Mouse (Mus musculus) lung, embryonic 14.5 days (tissue): ENCODE measurements around the gene Atn1. TPM values are rescaled to one million over a fixed set of nuclear protein-coding genes. Genes with fewer than 3 reads are reported as not detected.

Experiments used
- ATAC-seq: fragments of 200-750 bp; cut with Nextera tagmentation; 2 replicates; pipeline ENCODE4 v1.8.0; 2017; ENCODE audit warnings: mild to moderate bottlenecking, moderate TSS enrichment, moderate library complexity; ENCODE audit not compliant: insufficient read depth
- DNase-seq: peaks from one replicate; pipeline ENCODE4 v3.0.0-alpha.2; 2015
- H3K27ac ChIP-seq: fragments of 300-500 bp; sonication (generic); 2 replicates; pipeline ENCODE4 v1.5.1; 2014; ENCODE audit warnings: low read depth, mild to moderate bottlenecking, moderate library complexity
- H3K27me3 ChIP-seq: fragments of 300-500 bp; sonication (generic); 2 replicates; pipeline ENCODE4 v1.6.1; 2014; ENCODE audit warnings: low read length, control low read depth; ENCODE audit not compliant: insufficient read depth
- H3K36me3 ChIP-seq: fragments of 300-500 bp; sonication (generic); 2 replicates; pipeline ENCODE4 v1.6.1; 2014; ENCODE audit warnings: control low read depth; ENCODE audit not compliant: insufficient read depth
- H3K4me1 ChIP-seq: fragments of 300-500 bp; sonication (generic); 2 replicates; pipeline ENCODE4 v1.6.1; 2014; ENCODE audit warnings: antibody characterized with exemption, control low read depth; ENCODE audit not compliant: insufficient read depth
- H3K4me2 ChIP-seq: fragments of 300-500 bp; sonication (generic); 2 replicates; pipeline ENCODE4 v1.6.1; 2014; ENCODE audit warnings: mild to moderate bottlenecking
- H3K4me3 ChIP-seq: fragments of 300-500 bp; sonication (generic); 2 replicates; pipeline ENCODE4 v1.5.1; 2014; ENCODE audit warnings: low read depth, low read length
- H3K9ac ChIP-seq: fragments of 300-500 bp; sonication (generic); 2 replicates; pipeline ENCODE4 v1.6.1; 2014
- H3K9me3 ChIP-seq: fragments of 300-500 bp; sonication (generic); 2 replicates; pipeline ENCODE4 v1.6.1; 2016; ENCODE audit warnings: low read depth, low read length, control low read depth
- CTCF ChIP-seq: IDR thresholded peaks from 2 replicates; pipeline ENCODE4 v1.5.1; 2016; ENCODE audit warnings: antibody characterized with exemption, low read depth
- WGBS: fragments of 180-500 bp; shearing (Covaris S2); extraction: QIAGEN DNeasy Blood & Tissue Kit; methylation state at CpG from one replicate; pipeline ENCODE4 v1.1.7; 2014; 5-methylcytosine and 5-hydroxymethylcytosine counted together
- polyA plus RNA-seq: library from polyadenylated mRNA; unstranded; fragments of >200 nt; fragmentation: Nextera tagmentation; extraction: Ambion mirVana; gene quantifications from 2 replicates; pipeline ENCODE4 v1.2.1, GENCODE M21; 2014

The Atn1 gene
- polyA plus RNA-seq, 1 experiment from 2014 or later, result 15.1 TPM

GRCm38 (mm10) chr6:124767920-124768703, 11.8 kb upstream of the Atn1 start:
- Histone ChIP-seq H3K4me1 (0 out of 2 replicates have a peak, but pooled peaks cover 3% of the 10 kb centered on the region), H3K27me3 (no peaks in the 10 kb centered on the region), H3K9ac (no peak overlapping the region), H3K27ac (no peak overlapping the region), H3K36me3 (no peaks in the 10 kb centered on the region), H3K9me3 (no peaks in the 10 kb centered on the region), H3K4me3 (peak overlapping the region; percentile 51), H3K4me2 (peak overlapping the region; percentile 81)
- ATAC-seq (peak; percentile 28; the same call in 1 of the 2 replicates), DNase-seq (peak; percentile 31)
- TF ChIP-seq CTCF, result no peak
- 24% methylated on average over 19 of the region's 19 CpGs for WGBS

- no peaks in the 10 kb centered on the region for H3K36me3 ChIP-seq
- H3K9me3 ChIP-seq, result no peaks in the 10 kb centered on the region
- H3K27me3 ChIP-seq, result no peaks in the 10 kb centered on the region
- H3K4me2 ChIP-seq, result 0 out of 2 replicates have a peak overlapping the region, but pooled peaks have one; percentile 81
- DNase-seq (no peak), ATAC-seq (no peak)
- 48% methylated on average over 4 of the region's 4 CpGs for WGBS
- H3K27ac ChIP-seq, result no peak overlapping the region
- 0 out of 2 replicates have a peak, but pooled peaks cover 3% of the 10 kb centered on the region for H3K4me1 ChIP-seq
- H3K9ac ChIP-seq, result no peak overlapping the region
- TF ChIP-seq CTCF, result no peak
- H3K4me3 ChIP-seq, result no peak overlapping the region
Measured at GRCm38 (mm10) chr6:124767536-124767919, 11.2 kb upstream of the Atn1 start.

- no peaks in the 10 kb centered on the region for H3K27me3 ChIP-seq
- H3K36me3 ChIP-seq, result no peaks in the 10 kb centered on the region
- no peak overlapping the region for H3K9ac ChIP-seq
- TF ChIP-seq CTCF, result no peak
- 84% methylated on average over 7 of the region's 7 CpGs for whole genome bisulfite sequencing
- H3K4me1 ChIP-seq, result 0 out of 2 replicates have a peak, but pooled peaks cover 3% of the 10 kb centered on the region
- no peak overlapping the region for H3K4me2 ChIP-seq
- ATAC-seq (no peak), DNase-seq (no peak)
- no peak overlapping the region for H3K4me3 ChIP-seq
- H3K9me3 ChIP-seq, result no peaks in the 10 kb centered on the region
- no peak overlapping the region for H3K27ac ChIP-seq
Measured at GRCm38 (mm10) chr6:124765951-124766350, 9.6 kb upstream of the Atn1 start.

- WGBS, result 4% methylated on average over 5 of the region's 5 CpGs
Measured at GRCm38 (mm10) chr6:124759259-124759658, 2.9 kb upstream of the Atn1 start.

GRCm38 (mm10) chr6:124758849-124759232, 2.5 kb upstream of the Atn1 start:
- 42% methylated on average over 2 of the region's 2 CpGs for WGBS
- no peaks in the 10 kb centered on the region for H3K27me3 ChIP-seq
- peak overlapping the region; percentile 78; the same call in 1 of the 2 replicates for H3K4me3 ChIP-seq
- H3K27ac ChIP-seq, result peak overlapping the region; percentile 97
- DNase-seq (no peak), ATAC-seq (no peak)
- H3K4me1 ChIP-seq, result peaks cover 22% of the 10 kb centered on the region
- H3K9ac ChIP-seq, result peak overlapping the region; percentile 38
- H3K36me3 ChIP-seq, result no peaks in the 10 kb centered on the region
- no peak for TF ChIP-seq CTCF
- no peaks in the 10 kb centered on the region for H3K9me3 ChIP-seq
- peak overlapping the region; percentile 78 for H3K4me2 ChIP-seq

More at GRCm38 (mm10) chr6:124759259-124759658, 2.9 kb upstream of the Atn1 start:
- ATAC-seq (no peak), DNase-seq (peak; percentile 92)
- H3K4me2 ChIP-seq, result peak overlapping the region; percentile 78
- peak overlapping the region; percentile 38 for H3K9ac ChIP-seq
- peak overlapping the region; percentile 78; the same call in 1 of the 2 replicates for H3K4me3 ChIP-seq
- peaks cover 21% of the 10 kb centered on the region for H3K4me1 ChIP-seq
- no peaks in the 10 kb centered on the region for H3K27me3 ChIP-seq
- H3K27ac ChIP-seq, result peak overlapping the region; percentile 97
- H3K36me3 ChIP-seq, result no peaks in the 10 kb centered on the region
- TF ChIP-seq CTCF, result peak; percentile 94
- no peaks in the 10 kb centered on the region for H3K9me3 ChIP-seq

- Histone ChIP-seq H3K9ac (peak overlapping the region; percentile 90), H3K4me1 (peaks cover 22% of the 10 kb centered on the region)
- WGBS, result 20% methylated on average over 5 of the region's 5 CpGs
Measured at GRCm38 (mm10) chr6:124757909-124758848, 1.9 kb upstream of the Atn1 start.

More at GRCm38 (mm10) chr6:124757909-124758848, 1.9 kb upstream of the Atn1 start:
- ATAC-seq (peak; percentile 50), DNase-seq (peak; percentile 90)
- TF ChIP-seq CTCF, result no peak
- Histone ChIP-seq H3K4me3 (peak overlapping the region; percentile 78), H3K9me3 (no peaks in the 10 kb centered on the region), H3K36me3 (no peaks in the 10 kb centered on the region; the same call in 1 of the 2 replicates), H3K27me3 (no peaks in the 10 kb centered on the region), H3K4me2 (peak overlapping the region; percentile 78), H3K27ac (peak overlapping the region; percentile 97)
